Mouse (Mus musculus): ENCODE data around the gene Sec14l5.
"Not testable (repeated sequence)": the region's sequence is repeated elsewhere in the genome, so short reads cannot be mapped to it uniquely, and the experiment has no call there.

Sec14l5 gene

DNA sequence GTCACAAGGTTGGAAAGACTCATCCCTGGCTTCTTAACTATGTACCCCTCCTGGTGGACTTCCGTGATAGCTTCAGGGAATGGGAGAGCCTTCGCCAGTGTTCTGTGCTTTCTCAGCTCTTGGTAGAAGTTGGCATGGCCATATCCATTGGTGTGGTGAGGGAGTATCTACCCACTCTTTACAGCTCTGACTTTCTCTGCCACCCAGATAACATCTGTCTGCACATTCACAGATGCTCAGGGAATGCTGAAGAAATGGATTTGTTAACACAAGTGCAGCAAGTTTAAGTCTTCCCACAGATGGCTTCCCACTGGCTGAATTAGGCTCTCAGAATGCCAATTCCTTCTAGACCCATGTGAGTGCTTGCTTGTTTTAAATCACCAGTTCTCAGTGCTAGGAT lies 67.2 kb downstream of the Sec14l5 start:
- peak in 1 of 2 experiments; percentile 24 for DNase-seq (ENCODE audit: low spot score in 2 of 2)

DNA sequence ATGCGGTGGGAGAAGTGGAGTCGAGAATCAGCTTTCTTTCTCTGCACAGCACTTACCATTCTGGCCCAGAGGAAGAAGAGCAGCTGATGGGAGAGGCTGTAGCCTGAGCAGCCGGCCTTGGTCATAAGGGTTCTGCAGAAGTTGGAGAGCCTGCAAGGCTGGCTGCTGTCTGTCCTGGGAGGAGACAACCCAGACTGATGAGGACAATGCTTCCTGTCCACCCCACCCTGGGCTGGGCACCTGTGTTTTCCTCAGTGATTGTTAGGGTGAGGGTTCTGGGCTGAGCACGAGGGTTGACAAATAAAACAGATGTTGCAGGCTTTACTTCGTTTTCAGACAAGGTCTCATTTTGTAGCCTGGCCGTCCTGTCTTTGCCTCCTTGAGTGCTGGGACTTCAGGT lies 69.8 kb downstream of the Sec14l5 start:
- DNase-seq (ENCODE audit: low spot score in 2 of 2): no peak

GRCm38 (mm10) chr16:5217341-5218133 lies 70.6 kb downstream of the Sec14l5 start:
- DNase-seq (ENCODE audit: low spot score in 2 of 2): no peak

DNA sequence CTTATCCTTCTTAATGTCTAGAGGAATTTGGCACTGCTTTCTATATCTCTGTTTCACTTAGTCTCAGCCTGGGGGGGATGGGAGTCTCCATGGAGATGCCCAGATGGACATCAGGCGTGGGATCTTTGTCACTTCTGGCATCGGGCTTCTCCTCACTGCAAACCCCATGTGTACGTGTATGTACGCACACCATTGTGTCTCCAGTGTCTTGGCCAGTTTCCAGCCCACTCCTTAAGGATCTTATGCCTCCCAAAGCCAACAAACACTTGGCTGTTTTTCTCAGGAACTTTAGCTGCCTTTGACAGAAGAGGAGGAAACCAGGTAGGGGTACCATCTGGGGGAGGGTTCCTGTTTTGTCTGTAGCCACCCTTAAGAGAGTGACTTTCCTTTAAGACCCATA lies 74.5 kb downstream of the Sec14l5 start:
- DNase-seq (ENCODE audit: low spot score in 2 of 2): no peak

DNA sequence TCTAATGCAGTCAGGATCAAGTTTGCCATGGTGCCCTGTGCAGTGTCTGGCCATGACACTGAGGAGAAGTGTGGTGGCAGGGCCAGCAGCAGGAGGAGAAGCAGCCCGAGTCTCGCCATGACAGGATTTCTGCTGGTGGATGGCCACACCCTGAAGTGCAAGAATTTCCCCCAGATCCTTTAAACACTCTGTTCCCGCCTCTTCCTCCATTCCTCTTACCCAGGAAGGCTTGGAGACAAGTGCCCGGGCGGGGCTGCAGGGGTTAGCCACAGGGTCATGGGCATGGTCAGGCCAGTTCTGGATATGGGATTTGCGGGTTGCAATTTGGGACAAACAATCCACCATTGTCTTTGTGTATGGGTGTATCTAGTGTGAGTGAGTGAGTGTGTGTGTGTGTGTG lies 75.2 kb downstream of the Sec14l5 start, which contains the start of gene AU021092:
Gene AU021092, minus strand, starts transcription at position 160 of the 400 bp plus-strand sequence.
- DNase-seq (ENCODE audit: low spot score in 2 of 2): no peak

- not testable (repeated sequence) for DNase-seq (ENCODE audit: low spot score in 2 of 2)
Measured at GRCm38 (mm10) chr16:5226534-5226933, 79.6 kb downstream of the Sec14l5 start.

DNA sequence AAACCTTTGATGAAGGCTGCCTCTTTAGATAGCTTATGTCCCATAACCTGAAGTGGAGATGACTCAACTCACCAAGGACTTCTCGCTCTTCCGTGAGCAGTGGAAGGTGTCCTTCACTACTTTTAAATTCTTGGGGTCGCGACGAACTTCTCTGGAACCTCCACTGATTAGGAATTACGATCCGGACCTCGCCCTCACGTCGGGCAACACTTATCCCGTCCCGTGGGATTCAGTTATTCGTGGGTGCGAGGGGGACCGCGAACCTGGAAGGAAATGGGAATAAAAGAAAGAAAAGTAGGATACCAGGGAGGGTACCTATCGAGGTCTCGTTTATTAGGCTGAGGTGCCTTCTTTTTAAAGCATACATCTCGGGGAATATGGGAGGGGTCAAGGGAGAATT lies 80.6 kb downstream of the Sec14l5 start:
- DNase-seq (ENCODE audit: low spot score in 2 of 2): not testable (repeated sequence)

DNA sequence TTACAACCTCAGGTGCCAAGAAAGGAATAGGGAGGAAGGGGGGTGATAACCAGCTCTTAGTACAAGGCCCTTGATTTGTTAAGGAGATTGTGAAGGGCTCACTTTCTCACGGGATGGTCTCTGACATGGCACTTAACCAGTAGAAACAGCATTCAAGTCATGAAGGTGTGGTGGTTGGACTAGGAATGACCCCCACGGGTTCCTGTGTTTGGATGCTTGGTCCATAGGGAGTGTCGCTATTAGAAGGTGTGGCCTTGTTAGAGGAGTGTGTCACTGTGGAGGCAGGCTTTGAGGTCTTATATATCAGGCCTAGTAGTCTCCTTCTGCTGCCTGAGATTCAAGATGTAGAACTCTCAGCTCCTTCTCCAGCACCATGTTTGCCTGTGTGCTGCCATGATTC lies 81.2 kb downstream of the Sec14l5 start:
- not testable (repeated sequence) for DNase-seq (ENCODE audit: low spot score in 2 of 2)

- no peak for DNase-seq (ENCODE audit: low spot score in 2 of 2)
Measured at GRCm38 (mm10) chr16:5232982-5233381, 86.1 kb downstream of the Sec14l5 start.

DNA sequence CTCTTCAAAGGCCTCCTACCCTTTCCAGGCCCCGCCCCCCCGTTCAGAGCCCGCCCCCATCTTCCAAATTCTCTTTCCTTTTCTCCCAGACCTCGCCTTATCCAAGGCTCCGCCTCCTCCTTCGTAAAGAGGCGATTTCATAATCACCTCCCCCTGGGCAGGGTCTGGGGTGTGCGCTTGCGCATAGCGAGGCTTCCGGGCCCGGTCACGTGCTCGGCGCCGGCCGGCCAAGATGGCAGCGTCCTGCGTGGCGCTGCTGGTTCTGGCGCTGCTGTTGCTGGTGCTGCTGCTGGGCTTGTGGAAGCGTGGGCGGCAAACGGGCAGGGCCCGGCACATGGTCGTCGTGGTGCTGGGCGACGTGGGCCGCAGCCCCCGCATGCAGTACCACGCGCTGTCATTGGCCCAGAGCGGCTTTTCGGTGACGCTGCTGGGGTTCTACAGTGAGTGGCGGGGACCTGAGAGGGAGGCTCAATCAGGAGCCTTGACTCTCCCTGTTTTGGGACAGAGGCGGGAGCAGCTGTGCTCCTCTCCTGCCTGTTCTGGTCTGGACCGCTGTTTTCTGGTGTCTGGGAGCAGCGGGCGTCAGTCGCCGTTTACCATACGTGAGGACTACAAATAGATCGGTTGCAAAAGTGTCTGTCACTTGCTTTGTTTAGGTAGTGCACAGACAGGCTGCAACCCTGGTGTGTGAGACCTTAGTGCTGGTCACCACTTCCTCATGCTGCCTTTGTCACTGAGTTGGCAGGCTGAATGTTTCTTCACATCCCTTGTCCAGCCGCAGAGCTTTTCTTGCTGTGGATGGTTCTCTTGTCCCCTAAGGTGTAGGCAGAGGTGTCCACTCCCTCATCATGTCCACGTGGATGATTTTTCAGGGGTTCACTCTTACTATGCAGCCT lies 86.8 kb downstream of the Sec14l5 start, which contains the start of gene Alg1:
Gene Alg1, plus strand, starts transcription at position 204 of the 896 bp plus-strand sequence.
- DNase-seq (ENCODE audit: low spot score in 2 of 2): peak; percentile 82 to 94

Measured in left cerebral cortex, adult 9 months (tissue).